Mouse (Mus musculus) brown adipose tissue, adult 24 weeks (tissue): ENCODE data around the gene Plscr5. TPM values are rescaled to one million over a fixed set of nuclear protein-coding genes. Genes with fewer than 3 reads are reported as not detected.

ENCODE experiments used
- H3K27ac ChIP-seq: fragments of 200-500 bp; replicated peaks from 2 replicates; pipeline ENCODE4 v1.5.1; 2012; ENCODE audit warnings: low read depth, mild to moderate bottlenecking, low read length
- H3K4me1 ChIP-seq: fragments of 200-500 bp; 2 replicates; pipeline ENCODE4 v1.6.1; 2012; ENCODE audit warnings: low read length, mixed read lengths; ENCODE audit not compliant: control insufficient read depth, insufficient read depth, insufficient read length
- H3K4me3 ChIP-seq: fragments of 200-500 bp; 2 replicates; pipeline ENCODE4 v1.5.1; 2012; ENCODE audit warnings: low read depth, mild to moderate bottlenecking, low read length, moderate library complexity; ENCODE audit not compliant: insufficient read depth
- polyA plus RNA-seq: library from polyadenylated mRNA; stranded (reverse); fragments of >200 nt; gene quantifications from 2 replicates; pipeline ENCODE4 v1.2.4, GENCODE M21; 2012; ENCODE audit not compliant: missing spikeins, insufficient read depth, insufficient read length

Plscr5 gene
- polyA plus RNA-seq, 1 experiment: not detected

DNA sequence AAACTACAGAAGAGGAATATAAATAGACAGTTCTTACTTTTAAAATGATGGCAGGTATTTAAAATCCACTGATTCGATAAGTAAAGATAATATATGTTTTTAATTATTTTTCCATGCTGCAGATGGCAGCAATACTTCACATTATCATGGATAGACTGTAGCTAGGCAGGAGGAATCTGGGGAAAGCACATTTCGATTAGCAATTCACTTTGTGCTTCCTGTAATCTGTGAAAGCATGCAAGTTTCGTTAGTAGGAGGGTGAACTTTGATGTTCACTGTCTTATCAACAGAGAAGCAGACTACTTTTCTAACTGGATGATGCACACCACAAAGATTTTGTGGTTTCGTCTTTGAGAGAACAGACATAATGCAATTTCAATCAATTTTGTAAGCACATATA is 24.7 kb downstream of the Plscr5 start:
- H3K27ac ChIP-seq: no peak overlapping the region
- H3K4me1 ChIP-seq: no peaks in the 10 kb centered on the region
- no peak overlapping the region for H3K4me3 ChIP-seq

DNA sequence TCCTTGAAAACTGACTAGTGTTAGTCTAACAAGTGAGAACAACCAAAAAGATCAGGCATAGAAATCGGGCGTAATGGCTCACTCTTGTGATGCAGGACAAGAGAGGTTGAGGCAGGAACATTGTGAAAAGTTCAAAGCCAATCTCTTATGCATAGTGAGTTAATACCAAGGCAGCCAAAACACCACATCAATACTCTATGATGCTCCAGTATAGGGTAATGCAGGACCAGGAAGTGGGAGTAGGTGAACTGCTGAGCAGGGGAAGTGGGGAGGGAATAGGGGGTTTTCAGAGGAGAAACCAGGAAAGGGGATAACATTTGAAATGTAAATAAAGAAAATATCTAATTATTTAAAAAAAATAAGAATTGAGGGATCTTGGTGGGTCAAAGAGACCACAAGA is 25.2 kb downstream of the Plscr5 start:
- Histone ChIP-seq H3K27ac (no peak overlapping the region), H3K4me3 (no peak overlapping the region), H3K4me1 (no peaks in the 10 kb centered on the region)

DNA sequence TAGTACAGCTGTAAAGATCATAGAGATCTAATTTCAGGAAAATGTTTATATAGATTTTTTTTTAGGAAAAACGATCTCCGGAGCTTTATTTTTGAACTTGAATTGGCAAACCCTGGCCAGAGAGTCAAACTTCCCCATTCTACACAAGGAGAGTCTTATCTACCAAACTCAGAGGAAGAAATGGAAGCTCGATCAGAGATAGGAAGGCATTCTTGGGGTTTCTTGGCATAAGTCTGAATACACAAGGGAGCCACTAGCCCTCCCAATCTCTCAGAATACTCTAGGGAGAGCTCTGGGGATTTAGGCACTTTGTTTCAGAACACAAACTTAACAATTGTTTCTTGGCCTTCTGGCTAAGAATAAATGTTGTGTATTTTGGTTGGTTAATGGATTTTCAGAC is 27.4 kb downstream of the Plscr5 start:
- Histone ChIP-seq H3K4me3 (no peak overlapping the region), H3K27ac (no peak overlapping the region), H3K4me1 (peaks cover 7% of the 10 kb centered on the region)

DNA sequence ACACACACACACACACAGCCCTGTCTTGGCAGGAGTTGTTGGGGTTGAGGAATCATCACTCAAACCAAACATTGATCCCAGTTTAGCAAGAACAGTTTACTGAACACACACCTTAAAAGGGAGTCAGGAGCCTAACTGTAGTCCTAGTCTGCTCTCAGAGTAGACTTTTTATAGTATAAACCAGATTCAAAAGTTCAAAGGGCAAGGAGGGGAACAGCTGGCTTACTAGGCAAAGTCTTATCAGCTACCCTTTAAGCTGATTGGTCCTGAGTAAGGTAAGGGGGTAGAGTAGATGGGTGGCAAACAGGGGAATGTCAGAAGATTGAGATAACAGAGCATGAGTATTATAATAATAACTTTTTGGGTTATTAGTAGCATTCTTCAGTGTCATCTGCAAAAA is 28.7 kb downstream of the Plscr5 start:
- H3K4me1 ChIP-seq: peaks cover 7% of the 10 kb centered on the region
- no peak overlapping the region for H3K4me3 ChIP-seq
- H3K27ac ChIP-seq: no peak overlapping the region

DNA sequence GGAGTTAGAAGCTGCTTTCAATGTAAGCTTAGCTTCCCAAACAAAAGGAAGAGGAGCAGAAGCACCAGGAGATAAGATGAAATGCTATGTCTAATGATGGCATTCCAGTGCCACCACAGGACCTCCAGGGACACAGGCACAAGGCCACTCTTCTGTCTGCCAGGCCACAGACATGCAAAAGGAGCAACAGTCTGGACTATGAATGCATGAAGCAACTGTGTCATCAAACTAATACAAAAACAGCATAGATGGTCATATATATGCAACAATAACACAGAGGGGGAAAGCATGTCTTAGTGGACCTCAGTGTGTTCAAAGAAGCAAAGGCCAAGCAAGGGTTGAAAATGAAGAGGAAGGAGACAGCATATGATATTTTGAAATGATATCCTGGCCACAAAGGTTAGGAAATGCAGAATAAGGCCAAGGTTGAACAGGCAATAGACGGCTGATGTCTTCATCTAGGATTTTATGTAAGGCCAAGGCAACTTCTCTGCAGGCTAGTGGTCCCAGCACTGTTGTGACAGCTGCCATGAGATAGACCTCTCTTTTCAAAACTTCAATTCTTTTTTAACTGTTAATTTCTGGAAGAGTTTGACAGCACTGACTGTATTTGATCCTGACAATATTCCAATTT is 32.0 kb downstream of the Plscr5 start:
- Histone ChIP-seq H3K27ac (no peak overlapping the region), H3K4me3 (no peak overlapping the region), H3K4me1 (peaks cover 7% of the 10 kb centered on the region)

DNA sequence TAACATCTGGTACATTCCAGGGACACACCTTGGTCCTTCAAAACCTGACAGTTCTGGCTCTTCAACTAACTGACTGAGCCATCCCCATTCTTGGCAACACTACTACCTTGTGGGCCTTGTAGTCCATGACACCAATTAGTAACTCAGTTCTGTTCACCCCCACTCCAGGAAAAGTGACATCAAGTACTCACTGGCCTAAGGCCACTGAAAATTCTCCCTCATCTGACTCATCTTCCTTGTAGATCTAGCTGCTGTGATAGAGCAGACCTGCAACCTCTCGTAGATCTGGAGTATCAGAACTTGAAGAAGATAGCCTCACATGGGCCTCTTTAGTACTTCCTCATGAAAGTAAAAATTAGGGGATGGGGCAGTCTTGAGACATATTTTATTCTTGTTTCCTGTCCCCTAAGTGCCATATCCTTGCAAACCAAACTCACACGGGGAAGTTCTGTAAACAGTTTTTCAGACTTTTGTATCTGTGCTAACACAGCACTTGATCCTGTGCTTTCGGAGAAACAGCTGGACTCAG is 33.5 kb downstream of the Plscr5 start:
- Histone ChIP-seq H3K4me1 (peaks cover 7% of the 10 kb centered on the region), H3K4me3 (no peak overlapping the region), H3K27ac (no peak overlapping the region)

DNA sequence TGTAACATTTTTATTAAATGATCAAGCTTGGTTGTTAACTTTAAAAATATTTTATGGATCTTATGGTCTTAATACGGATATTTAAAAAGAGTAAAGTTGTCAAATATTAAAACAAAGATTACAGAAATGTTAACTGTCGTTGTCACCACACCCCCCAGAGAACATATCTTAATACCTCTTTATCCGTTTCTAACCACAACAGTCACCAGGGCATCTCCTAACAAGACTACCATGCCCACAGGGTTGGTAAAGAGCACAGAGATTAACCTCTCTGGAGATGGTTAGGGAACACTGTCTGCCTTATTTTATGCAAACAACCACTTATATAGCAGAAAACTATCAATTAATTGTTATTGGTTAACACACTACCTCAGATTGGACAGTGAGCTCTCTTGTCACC is 34.1 kb downstream of the Plscr5 start:
- Histone ChIP-seq H3K4me3 (no peak overlapping the region), H3K4me1 (peaks cover 7% of the 10 kb centered on the region), H3K27ac (no peak overlapping the region)

DNA sequence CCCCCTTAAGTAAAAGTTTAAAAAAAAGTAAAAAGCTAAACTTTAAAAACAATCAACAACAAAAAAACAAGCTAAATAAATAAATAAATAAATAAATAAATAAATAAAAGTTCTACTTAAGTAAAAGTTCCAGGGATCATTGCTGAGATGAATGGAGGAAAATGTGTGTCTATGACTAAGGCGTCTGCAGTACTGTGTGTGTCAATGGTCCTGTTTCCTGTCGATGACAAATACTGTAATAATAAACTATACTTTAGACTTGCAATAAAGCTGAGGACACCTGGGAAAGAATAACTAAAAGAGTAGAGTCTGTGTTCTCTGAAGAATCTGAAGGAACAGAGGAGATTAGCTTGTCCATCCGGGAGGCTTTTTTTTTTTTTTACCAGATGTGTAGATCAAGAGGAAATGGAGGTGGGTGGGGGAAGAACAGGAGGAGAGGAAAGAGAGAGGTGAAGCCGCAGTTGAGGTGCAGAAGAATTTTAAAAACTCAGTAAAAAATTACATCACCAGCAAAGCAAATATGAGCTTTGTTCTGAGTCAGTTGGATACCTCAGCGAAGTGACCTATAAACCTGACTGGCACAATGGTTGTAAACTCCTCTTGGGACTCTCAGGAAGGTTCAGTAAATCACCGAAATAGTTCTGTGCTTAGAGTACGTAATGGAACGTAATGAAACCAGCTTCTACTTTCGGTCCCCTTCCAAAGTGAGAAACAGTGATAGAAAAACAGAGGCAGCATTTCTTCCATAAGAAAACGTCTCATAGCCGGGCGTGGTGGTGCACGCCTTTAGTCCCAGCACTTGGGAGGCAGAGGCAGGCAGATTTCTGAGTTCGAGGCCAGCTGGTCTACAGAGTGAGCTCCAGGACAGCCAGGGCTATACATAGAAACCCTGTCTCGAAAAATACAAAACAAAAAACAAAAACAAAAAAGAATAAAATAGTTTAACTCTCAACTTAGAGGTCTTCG is 36.4 kb downstream of the Plscr5 start:
- Histone ChIP-seq H3K4me1 (peaks cover 7% of the 10 kb centered on the region), H3K4me3 (no peak overlapping the region), H3K27ac (no peak overlapping the region)

DNA sequence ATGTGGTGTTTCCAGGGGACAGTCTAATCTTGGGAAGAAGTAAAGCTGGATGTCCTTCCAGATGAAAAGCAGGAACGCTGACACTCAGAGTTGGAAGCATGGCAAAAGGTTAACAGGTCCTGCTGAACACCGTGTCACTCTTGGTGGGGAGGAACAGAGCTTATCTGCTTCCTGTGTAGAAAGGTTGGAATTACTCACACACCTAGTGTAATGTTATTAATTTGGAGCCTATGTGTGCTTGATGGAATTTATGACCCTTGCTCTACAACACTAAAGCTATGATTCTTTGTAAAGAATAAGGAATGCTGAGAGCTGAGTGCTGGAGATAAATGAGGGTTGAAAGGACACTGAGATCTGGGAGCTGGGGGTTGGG is 37.1 kb downstream of the Plscr5 start:
- Histone ChIP-seq H3K4me3 (no peak overlapping the region), H3K4me1 (peaks cover 1% of the 10 kb centered on the region; the same call in 1 of the 2 replicates), H3K27ac (no peak overlapping the region)

DNA sequence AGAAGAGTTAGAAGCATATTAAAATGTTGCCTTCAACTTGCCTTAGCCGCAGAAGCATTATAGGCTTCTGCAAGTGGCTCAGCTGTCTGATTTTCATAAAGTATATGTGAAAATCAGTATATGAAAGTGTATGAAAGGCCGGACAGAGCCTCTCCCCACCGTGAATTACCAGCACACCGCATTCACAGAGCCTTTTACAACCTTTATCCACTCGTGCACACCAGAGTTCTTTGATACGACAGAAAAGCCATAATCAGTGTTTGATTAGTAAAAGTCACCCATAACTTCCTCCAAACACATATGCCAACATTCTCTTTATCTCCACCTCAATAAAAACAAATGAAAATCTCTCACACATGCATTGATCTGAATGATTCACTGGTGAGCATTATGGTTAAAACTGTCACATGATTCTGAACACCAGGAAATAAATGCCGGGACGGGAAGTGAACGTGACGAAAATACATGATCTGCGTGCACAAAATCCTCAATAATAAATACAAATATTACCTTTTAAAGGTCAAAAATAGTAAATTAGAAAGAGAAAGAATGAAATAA is 42.2 kb downstream of the Plscr5 start:
- H3K27ac ChIP-seq: no peak overlapping the region
- H3K4me1 ChIP-seq: no peaks in the 10 kb centered on the region
- H3K4me3 ChIP-seq: no peak overlapping the region

DNA sequence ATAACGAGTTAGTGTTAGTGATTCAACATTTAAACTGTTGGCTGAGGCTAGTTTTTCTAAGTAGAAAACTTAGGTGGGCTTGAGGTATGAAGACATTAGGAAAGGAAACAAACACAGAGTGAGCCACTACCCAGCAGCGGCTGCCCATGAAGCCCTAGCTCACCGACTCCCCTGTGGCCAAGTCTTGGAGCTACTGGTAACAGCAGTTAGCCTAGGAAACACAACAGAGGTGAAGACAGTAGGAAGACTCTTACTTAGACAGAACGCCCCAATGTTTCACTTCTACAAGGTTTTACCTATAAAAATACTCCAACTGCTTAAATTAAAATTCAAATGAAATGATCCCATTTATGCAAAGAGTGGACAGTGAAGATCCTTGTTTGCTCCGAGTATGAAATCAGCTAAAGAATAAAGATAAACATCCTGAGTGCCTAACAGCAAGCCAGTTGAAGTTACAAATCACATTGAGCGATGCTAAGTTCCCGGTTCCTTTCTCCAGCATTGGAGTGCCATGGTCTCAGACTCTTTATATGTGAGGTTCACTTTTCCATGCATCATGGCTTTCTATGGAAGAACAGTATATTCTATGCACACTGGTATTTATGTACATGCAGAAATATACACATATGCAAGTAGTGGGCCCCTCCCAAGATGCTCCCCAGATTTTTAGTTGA is 56.2 kb downstream of the Plscr5 start:
- Histone ChIP-seq H3K4me1 (no peaks in the 10 kb centered on the region), H3K4me3 (no peak overlapping the region), H3K27ac (no peak overlapping the region)

DNA sequence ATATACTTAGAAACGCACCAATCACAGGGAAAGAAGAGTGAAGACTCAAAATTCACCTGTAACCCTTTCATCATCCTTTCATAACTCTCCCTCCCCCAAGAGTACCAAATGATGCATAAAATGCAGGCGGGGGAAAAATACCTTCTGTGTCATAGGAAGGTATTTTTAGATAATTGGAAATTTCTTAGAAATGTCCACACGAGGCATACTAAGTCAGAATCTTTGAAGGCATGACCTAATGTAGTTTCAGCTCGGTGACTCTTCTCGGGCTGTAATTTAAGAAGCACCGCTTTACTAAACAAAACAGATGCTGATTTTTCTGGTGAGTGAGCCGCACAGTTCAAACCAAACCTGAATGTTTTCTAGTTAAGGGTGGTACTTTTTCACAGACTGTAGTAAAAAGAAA is 56.7 kb downstream of the Plscr5 start, which contains the start of gene Plscr1:
TSS of gene Plscr1 (plus strand) at position 304 of the 406 bp plus-strand sequence.
- H3K4me1 ChIP-seq: no peaks in the 10 kb centered on the region
- peak within 1 kb of the TSS; percentile 69 for H3K27ac ChIP-seq
- peak within 1 kb of the TSS; percentile 72 for H3K4me3 ChIP-seq

DNA sequence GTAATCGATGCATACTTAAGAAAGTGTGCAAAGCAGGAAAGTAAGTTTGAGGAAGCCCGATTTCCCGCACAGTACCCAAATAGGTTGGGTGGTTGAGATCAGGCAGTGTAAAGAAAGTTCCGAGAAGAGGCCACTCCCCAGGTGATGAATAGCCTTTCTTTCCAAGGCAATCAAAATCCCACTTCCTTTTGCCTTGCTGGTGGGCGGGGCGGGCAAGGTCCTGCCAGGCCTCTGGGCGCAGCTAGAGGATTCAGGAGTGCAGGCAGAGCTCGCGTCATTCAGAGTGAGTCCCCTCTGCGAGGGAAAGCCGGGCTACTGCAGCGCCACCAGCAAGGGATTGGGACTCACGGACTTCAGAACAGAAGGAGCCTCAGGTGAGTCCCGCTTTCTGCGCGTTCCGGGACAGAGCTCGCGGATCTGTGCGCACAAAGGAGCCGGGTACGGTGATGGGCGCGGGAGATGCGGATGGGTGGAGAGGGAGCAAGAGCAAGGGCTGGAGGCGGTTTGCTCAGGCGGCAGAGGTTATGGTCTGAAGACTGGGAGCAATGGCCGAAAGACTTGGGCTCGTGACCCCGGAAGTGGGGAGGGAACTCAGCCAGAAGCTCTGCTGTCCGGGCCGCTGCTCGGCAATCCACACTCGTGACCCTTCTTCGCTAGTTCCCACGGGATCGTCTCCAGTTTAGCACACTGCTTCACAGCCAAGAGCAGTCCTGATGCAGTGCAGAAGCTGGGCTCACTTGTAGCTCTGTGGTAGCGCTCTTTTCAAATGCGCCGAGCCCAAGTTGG is 57.4 kb downstream of the Plscr5 start:
- H3K27ac ChIP-seq: peak overlapping the region; percentile 69
- H3K4me1 ChIP-seq: no peaks in the 10 kb centered on the region

DNA sequence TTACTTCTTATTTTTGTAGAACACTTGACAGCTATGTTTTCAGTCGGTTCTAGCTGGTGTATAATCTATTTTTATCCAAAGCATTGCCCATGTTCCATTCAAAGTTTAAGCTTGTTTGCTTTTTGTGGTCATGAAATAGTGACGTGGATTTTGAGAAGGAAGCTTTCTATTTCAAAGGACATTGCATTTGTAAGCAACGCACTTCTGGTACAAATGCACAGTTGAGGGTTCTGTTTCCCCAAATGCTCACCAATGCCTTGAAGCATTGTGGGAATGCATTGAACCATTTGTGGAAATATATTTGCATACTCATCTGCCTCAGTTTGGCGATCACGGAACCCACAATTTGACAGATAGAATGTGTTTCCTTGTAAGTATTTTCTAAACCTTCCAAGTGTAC is 60.0 kb downstream of the Plscr5 start:
- H3K4me1 ChIP-seq: no peaks in the 10 kb centered on the region
- H3K27ac ChIP-seq: no peak overlapping the region
- no peak overlapping the region for H3K4me3 ChIP-seq

More for the DNA sequence above, 57.4 kb downstream of the Plscr5 start:
- peak overlapping the region; percentile 72 for H3K4me3 ChIP-seq
